Comparison of ENCODE assay signal across 9 mouse cellular contexts in genomic region chr1:139209796-139210195, GRCm38 (mm10).
DNase-seq lines count a peak whose midpoint lies in the region; ATAC-seq and TF ChIP-seq lines count a peak whose summit lies in the region.
"Had no signal": no experiment of that assay in that cellular context is flagged by ENCODE, and none has a peak within 500 bp of the region (broad histone marks: within the 10 kb centered on the region; RNA-seq: fewer than 3 reads in every experiment).

No protein-coding gene starts in this region.

- H3K4me3 ChIP-seq in lung, postnatal 0 days (ENCODE audit: low read depth, low read length): no peak overlapping the region
- H3K4me3 ChIP-seq: left cerebral cortex, adult 2 months had no signal

- H3K27me3 ChIP-seq in lung, postnatal 0 days (replicated peaks; ENCODE audit: insufficient read depth, low read length): no peaks in the 10 kb centered on the region

- H3K9me3 ChIP-seq in lung, postnatal 0 days (ENCODE audit: low read length): no peaks in the 10 kb centered on the region

- no peak overlapping the region for H3K27ac ChIP-seq in lung, postnatal 0 days (ENCODE audit: low read length)
- H3K27ac ChIP-seq: left cerebral cortex, adult 2 months had no signal

- ATAC-seq in lung, postnatal 0 days: peak; percentile 83

- 0 out of 2 replicates have a peak, but pooled peaks cover 3% of the 10 kb centered on the region for H3K4me1 ChIP-seq in lung, postnatal 0 days (ENCODE audit: insufficient read depth, low read depth, low read length)

- H3K36me3 ChIP-seq in lung, postnatal 0 days (ENCODE audit: insufficient read depth, low read length): no peaks in the 10 kb centered on the region

- WGBS in lung, postnatal 0 days: 23% methylated on average over 7 of the region's 7 CpGs

- peak; percentile 64 for TF ChIP-seq EP300 in lung, postnatal 0 days (IDR thresholded peaks at IDR 0.05)

- H3K4me2 ChIP-seq in lung, postnatal 0 days (replicated peaks; ENCODE audit: low read depth, low read length): no peak overlapping the region

- no peak overlapping the region for H3K9ac ChIP-seq in lung, postnatal 0 days (replicated peaks; ENCODE audit: low read depth)

- peak; percentile 35 to 54 for DNase-seq in cerebellum, postnatal 10 days
- no peak for DNase-seq in cerebellum, adult 9-11 months
- DNase-seq in 3T3-L1 (ENCODE audit: low read depth, low spot score): peak; percentile 52
- DNase-seq in frontal cortex, adult 2 months (ENCODE audit: extremely low spot score in 1 of 2, low spot score in 1 of 2): peak; percentile 33 to 60
- peak; percentile 77 for DNase-seq in lung, postnatal 0 days (ENCODE audit: low spot score)
- peak; percentile 21 for DNase-seq in right cerebral cortex, postnatal 4 days
- DNase-seq in spleen, postnatal 10 days (ENCODE audit: low spot score in 2 of 2): no peak
- DNase-seq in spleen, postnatal 4 days (ENCODE audit: low spot score in 2 of 2): no peak

- TF ChIP-seq CTCF in lung, postnatal 0 days (IDR thresholded peaks at IDR 0.05): no peak

Comparison
In these comparisons a context has a peak if more than half of its experiments do, and no peak if none do; other contexts are left out.
1. DNase-seq: peak in cerebellum, postnatal 10 days (2 of 2), 3T3-L1 (single experiment), frontal cortex, adult 2 months (2 of 2), lung, postnatal 0 days (single experiment) and right cerebral cortex, postnatal 4 days (single experiment); none in cerebellum, adult 9-11 months (single experiment), spleen, postnatal 10 days (0 of 2) and spleen, postnatal 4 days (0 of 2).